Mouse (Mus musculus): ENCODE data around the gene Ost4. TPM values are rescaled to one million over a fixed set of nuclear protein-coding genes. Genes with fewer than 3 reads are reported as not detected.

The Ost4 gene
- polyA plus RNA-seq, 1 experiment from 2014 or later = 480 TPM

DNA sequence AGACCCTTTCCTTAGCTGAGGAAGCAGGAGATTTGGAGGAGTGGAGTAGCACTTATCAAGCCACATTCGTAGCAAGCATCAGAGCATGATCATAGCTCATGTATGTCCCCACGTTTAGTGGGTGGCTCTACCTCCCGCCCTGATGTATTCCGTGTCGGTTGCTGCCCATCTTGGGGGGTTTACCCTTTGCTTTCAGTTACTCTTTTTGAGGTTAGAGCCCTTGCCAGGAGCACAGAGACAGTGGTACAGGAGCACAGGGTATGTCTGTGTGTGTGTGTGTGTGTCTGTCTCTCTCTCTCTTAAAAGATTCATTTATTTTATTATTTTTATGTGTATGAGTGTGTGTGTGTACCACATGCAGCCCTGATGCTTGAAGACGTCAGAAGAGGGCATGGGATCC is 15.5 kb upstream of the Ost4 start:
- 78% methylated on average over 6 of the region's 6 CpGs for WGBS
- no peak for ATAC-seq (ENCODE audit: insufficient number of reproducible peaks, insufficient read depth, low FRiP score, low read depth)
- H3K36me3 ChIP-seq (ENCODE audit: control insufficient read depth, insufficient read depth, low read length) = peaks cover 30% of the 10 kb centered on the region
- H3K4me2 ChIP-seq (ENCODE audit: low read length) = peak overlapping the region; percentile 89; the same call in 1 of the 2 replicates
- H3K4me3 ChIP-seq (ENCODE audit: control insufficient read depth in 1 of 2, insufficient read depth in 1 of 2, low read depth in 1 of 2, low read length in 2 of 2) = no peak overlapping the region
- H3K27me3 ChIP-seq (ENCODE audit: control insufficient read depth, insufficient read depth, low read length) = no peaks in the 10 kb centered on the region
- no peak overlapping the region for H3K27ac ChIP-seq (replicated peaks in 1 of 2; ENCODE audit: control insufficient read depth in 1 of 2, insufficient read depth in 1 of 2, low read depth in 2 of 2, low read length in 2 of 2)
- no peaks in the 10 kb centered on the region for H3K9me3 ChIP-seq (ENCODE audit: control insufficient read depth, low read length)
- no peak overlapping the region for H3K9ac ChIP-seq (ENCODE audit: low read length)
- H3K4me1 ChIP-seq (ENCODE audit: control insufficient read depth in 2 of 2, insufficient read depth in 2 of 2, low read length in 2 of 2) = peaks cover 11 to 26% of the 10 kb centered on the region in 2 experiments

- Histone ChIP-seq H3K27me3 (ENCODE audit: control insufficient read depth, insufficient read depth, low read length) (no peaks in the 10 kb centered on the region), H3K4me3 (ENCODE audit: control insufficient read depth in 1 of 2, insufficient read depth in 1 of 2, low read depth in 1 of 2, low read length in 2 of 2) (no peak overlapping the region), H3K36me3 (ENCODE audit: control insufficient read depth, insufficient read depth, low read length) (peaks cover 35% of the 10 kb centered on the region), H3K27ac (replicated peaks in 1 of 2; ENCODE audit: control insufficient read depth in 1 of 2, insufficient read depth in 1 of 2, low read depth in 2 of 2, low read length in 2 of 2) (no peak overlapping the region), H3K4me1 (ENCODE audit: control insufficient read depth in 2 of 2, insufficient read depth in 2 of 2, low read length in 2 of 2) (peaks cover 11 to 26% of the 10 kb centered on the region in 2 experiments), H3K9ac (ENCODE audit: low read length) (peak overlapping the region; percentile 76), H3K9me3 (ENCODE audit: control insufficient read depth, low read length) (no peaks in the 10 kb centered on the region), H3K4me2 (ENCODE audit: low read length) (peak overlapping the region; percentile 89)
- ATAC-seq (ENCODE audit: insufficient number of reproducible peaks, insufficient read depth, low FRiP score, low read depth) = no peak
- WGBS = 36% methylated on average over 10 of the region's 10 CpGs
Observed at GRCm38 (mm10) chr5:30922581-30923041, 15.0 kb upstream of the Ost4 start.

DNA sequence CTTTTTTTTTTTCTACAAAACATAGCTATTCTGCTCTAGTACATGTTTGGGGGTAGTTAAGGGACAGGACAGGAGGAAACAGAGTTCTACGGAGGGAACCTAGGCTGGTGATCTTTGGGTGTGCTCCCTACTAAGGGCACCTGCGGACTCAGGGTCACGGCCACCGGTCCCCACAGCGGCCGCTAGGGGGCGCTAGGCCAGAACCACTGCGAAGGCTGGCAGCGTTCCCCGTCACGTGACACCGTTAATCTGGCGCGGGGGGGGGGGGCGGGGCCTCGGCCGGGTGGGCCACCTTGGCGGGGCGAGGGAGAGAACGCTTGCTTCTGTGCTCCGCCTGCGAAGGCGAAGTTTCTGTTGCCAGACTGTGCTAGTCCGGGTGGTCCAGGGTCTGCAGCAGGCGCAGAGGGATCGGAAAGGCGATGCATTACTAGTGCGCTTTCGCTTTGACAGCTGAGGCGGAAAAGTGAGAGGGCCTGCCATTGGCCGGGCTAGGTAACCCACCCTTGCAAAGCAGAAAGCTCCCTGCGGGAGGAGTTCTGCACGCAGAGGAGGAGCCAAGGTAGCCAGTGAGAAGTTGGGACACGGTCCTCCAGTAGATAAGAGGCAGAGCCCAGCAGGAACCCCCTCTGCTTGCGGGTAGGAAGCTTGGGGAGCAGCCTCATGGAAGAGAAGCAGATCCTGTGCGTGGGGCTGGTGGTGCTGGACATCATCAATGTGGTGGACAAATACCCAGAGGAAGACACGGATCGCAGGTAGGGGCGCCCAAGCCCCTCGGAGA is 13.9 kb upstream of the Ost4 start, which contains the start of gene Khk:
Khk (plus strand) TSS at position 176 of the 778 bp plus-strand sequence.
- peak within 1 kb of the TSS; percentile 57 to 66 for H3K4me3 ChIP-seq (ENCODE audit: control insufficient read depth in 1 of 2, insufficient read depth in 1 of 2, low read depth in 1 of 2, low read length in 2 of 2)
- peaks cover 11 to 33% of the 10 kb centered on the region in 2 experiments for H3K4me1 ChIP-seq (ENCODE audit: control insufficient read depth in 2 of 2, insufficient read depth in 2 of 2, low read length in 2 of 2)
- peak within 1 kb of the TSS; percentile 75 to 80 for H3K27ac ChIP-seq (replicated peaks in 1 of 2; ENCODE audit: control insufficient read depth in 1 of 2, insufficient read depth in 1 of 2, low read depth in 2 of 2, low read length in 2 of 2)
- ATAC-seq (ENCODE audit: insufficient number of reproducible peaks, insufficient read depth, low FRiP score, low read depth) = peak; percentile 75
- H3K4me2 ChIP-seq (ENCODE audit: low read length) = peak within 1 kb of the TSS; percentile 89
- H3K27me3 ChIP-seq (ENCODE audit: control insufficient read depth, insufficient read depth, low read length) = no peaks in the 10 kb centered on the region
- 2% methylated on average over 37 of the region's 40 CpGs for WGBS
- peaks cover 44% of the 10 kb centered on the region for H3K36me3 ChIP-seq (ENCODE audit: control insufficient read depth, insufficient read depth, low read length)
- peak within 1 kb of the TSS; percentile 76 for H3K9ac ChIP-seq (ENCODE audit: low read length)
- H3K9me3 ChIP-seq (ENCODE audit: control insufficient read depth, low read length) = no peaks in the 10 kb centered on the region

- Histone ChIP-seq H3K27me3 (ENCODE audit: control insufficient read depth, insufficient read depth, low read length) (no peaks in the 10 kb centered on the region), H3K4me2 (ENCODE audit: low read length) (peak overlapping the region; percentile 89; the same call in 1 of the 2 replicates), H3K4me3 (ENCODE audit: control insufficient read depth in 1 of 2, insufficient read depth in 1 of 2, low read depth in 1 of 2, low read length in 2 of 2) (no peak overlapping the region; a peak in 1 of 4 replicates), H3K9me3 (ENCODE audit: control insufficient read depth, low read length) (no peaks in the 10 kb centered on the region), H3K27ac (replicated peaks in 1 of 2; ENCODE audit: control insufficient read depth in 1 of 2, insufficient read depth in 1 of 2, low read depth in 2 of 2, low read length in 2 of 2) (0 out of 4 replicates have a peak overlapping the region, but pooled peaks of 1 of the 2 experiments have one; percentile 80), H3K36me3 (ENCODE audit: control insufficient read depth, insufficient read depth, low read length) (peaks cover 44% of the 10 kb centered on the region), H3K4me1 (ENCODE audit: control insufficient read depth in 2 of 2, insufficient read depth in 2 of 2, low read length in 2 of 2) (peaks cover 18 to 37% of the 10 kb centered on the region in 2 experiments), H3K9ac (ENCODE audit: low read length) (no peak overlapping the region)
- 70% methylated on average over 19 of the region's 19 CpGs for WGBS
- no peak for ATAC-seq (ENCODE audit: insufficient number of reproducible peaks, insufficient read depth, low FRiP score, low read depth)
Observed at GRCm38 (mm10) chr5:30920621-30921020, 13.0 kb upstream of the Ost4 start.

- Histone ChIP-seq H3K9me3 (ENCODE audit: control insufficient read depth, low read length) (no peaks in the 10 kb centered on the region), H3K4me3 (ENCODE audit: control insufficient read depth in 1 of 2, insufficient read depth in 1 of 2, low read depth in 1 of 2, low read length in 2 of 2) (no peak overlapping the region), H3K4me2 (ENCODE audit: low read length) (no peak overlapping the region), H3K4me1 (ENCODE audit: control insufficient read depth in 2 of 2, insufficient read depth in 2 of 2, low read length in 2 of 2) (peaks cover 21 to 42% of the 10 kb centered on the region in 2 experiments), H3K27me3 (ENCODE audit: control insufficient read depth, insufficient read depth, low read length) (no peaks in the 10 kb centered on the region), H3K36me3 (ENCODE audit: control insufficient read depth, insufficient read depth, low read length) (peaks cover 44% of the 10 kb centered on the region), H3K9ac (ENCODE audit: low read length) (no peak overlapping the region), H3K27ac (replicated peaks in 1 of 2; ENCODE audit: control insufficient read depth in 1 of 2, insufficient read depth in 1 of 2, low read depth in 2 of 2, low read length in 2 of 2) (no peak overlapping the region)
- whole genome bisulfite sequencing = 69% methylated on average over 11 of the region's 11 CpGs
- no peak for ATAC-seq (ENCODE audit: insufficient number of reproducible peaks, insufficient read depth, low FRiP score, low read depth)
Observed at GRCm38 (mm10) chr5:30919831-30920614, 12.4 kb upstream of the Ost4 start.

- no peak overlapping the region for H3K4me3 ChIP-seq (ENCODE audit: control insufficient read depth in 1 of 2, insufficient read depth in 1 of 2, low read depth in 1 of 2, low read length in 2 of 2)
- ATAC-seq (ENCODE audit: insufficient number of reproducible peaks, insufficient read depth, low FRiP score, low read depth) = no peak
- peaks cover 29 to 49% of the 10 kb centered on the region in 2 experiments for H3K4me1 ChIP-seq (ENCODE audit: control insufficient read depth in 2 of 2, insufficient read depth in 2 of 2, low read length in 2 of 2)
- no peaks in the 10 kb centered on the region for H3K9me3 ChIP-seq (ENCODE audit: control insufficient read depth, low read length)
- no peak overlapping the region for H3K4me2 ChIP-seq (ENCODE audit: low read length)
- H3K27ac ChIP-seq (replicated peaks in 1 of 2; ENCODE audit: control insufficient read depth in 1 of 2, insufficient read depth in 1 of 2, low read depth in 2 of 2, low read length in 2 of 2) = no peak overlapping the region
- H3K36me3 ChIP-seq (ENCODE audit: control insufficient read depth, insufficient read depth, low read length) = peaks cover 44% of the 10 kb centered on the region
- no peaks in the 10 kb centered on the region for H3K27me3 ChIP-seq (ENCODE audit: control insufficient read depth, insufficient read depth, low read length)
- no peak overlapping the region for H3K9ac ChIP-seq (ENCODE audit: low read length)
- 93% methylated on average over 8 of the region's 8 CpGs for WGBS
Observed at GRCm38 (mm10) chr5:30918691-30919090, 11.1 kb upstream of the Ost4 start.

- no peaks in the 10 kb centered on the region for H3K9me3 ChIP-seq (ENCODE audit: control insufficient read depth, low read length)
- no peak overlapping the region for H3K4me3 ChIP-seq (ENCODE audit: control insufficient read depth in 1 of 2, insufficient read depth in 1 of 2, low read depth in 1 of 2, low read length in 2 of 2)
- no peak for ATAC-seq (ENCODE audit: insufficient number of reproducible peaks, insufficient read depth, low FRiP score, low read depth)
- H3K4me2 ChIP-seq (ENCODE audit: low read length) = no peak overlapping the region
- no peaks in the 10 kb centered on the region for H3K27me3 ChIP-seq (ENCODE audit: control insufficient read depth, insufficient read depth, low read length)
- peaks cover 34 to 54% of the 10 kb centered on the region in 2 experiments for H3K4me1 ChIP-seq (ENCODE audit: control insufficient read depth in 2 of 2, insufficient read depth in 2 of 2, low read length in 2 of 2)
- H3K27ac ChIP-seq (replicated peaks in 1 of 2; ENCODE audit: control insufficient read depth in 1 of 2, insufficient read depth in 1 of 2, low read depth in 2 of 2, low read length in 2 of 2) = no peak overlapping the region
- H3K9ac ChIP-seq (ENCODE audit: low read length) = no peak overlapping the region
- 88% methylated on average over 31 of the region's 31 CpGs for WGBS
- H3K36me3 ChIP-seq (ENCODE audit: control insufficient read depth, insufficient read depth, low read length) = peaks cover 44% of the 10 kb centered on the region
Observed at GRCm38 (mm10) chr5:30917891-30918670, 10.5 kb upstream of the Ost4 start.
